Mouse (Mus musculus) lung, adult 2 months (tissue): ENCODE measurements at regions not wholly inside any gene's neighbourhood (a gene's known extent, or its start where the extent isn't known, plus 50 kb on each side); places are given as distances from the start of the nearest gene placed in this dataset.

Experiments used
- CTCF ChIP-seq: fragments of 200-500 bp; IDR thresholded peaks from 2 replicates; pipeline ENCODE4 v1.5.1; 2011; ENCODE audit warnings: mild to moderate bottlenecking, low read length, control low read depth; ENCODE audit not compliant: insufficient read depth
- POLR2A ChIP-seq: fragments of 200-500 bp; IDR thresholded peaks from 2 replicates; pipeline ENCODE4 v1.6.1; 2011; ENCODE audit warnings: low read depth, mild to moderate bottlenecking, control low read depth, low read length, borderline replicate concordance; ENCODE audit errors: extremely low read depth

DNA sequence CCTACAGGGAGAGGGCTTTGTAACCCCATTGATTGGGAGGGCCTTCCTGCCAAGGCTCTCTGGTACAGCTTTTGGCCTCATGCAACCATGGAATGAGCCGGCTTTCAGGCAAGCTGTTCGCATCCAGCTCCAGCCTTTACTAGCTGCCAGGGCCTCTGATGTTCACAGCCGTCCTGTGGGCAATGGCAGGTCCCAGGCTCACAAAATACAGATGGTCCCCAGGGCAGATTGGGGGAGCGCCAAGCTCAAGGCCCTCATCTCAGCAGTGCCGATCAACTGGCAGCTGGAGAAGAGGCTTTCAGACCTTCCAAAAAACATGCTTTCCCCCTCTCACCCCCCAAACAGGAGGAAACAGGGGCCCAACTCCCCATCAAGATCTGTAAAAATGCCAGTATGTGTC is 166.9 kb upstream of the Rora start:
- no peak for TF ChIP-seq CTCF
- TF ChIP-seq POLR2A: no peak
